Mouse (Mus musculus): Measurements from ENCODE around the gene Prkcg.
"Not testable (repeated sequence)": the region's sequence is repeated elsewhere in the genome, so short reads cannot be mapped to it uniquely, and the experiment has no call there.

GRCm38 (mm10) chr7:3292271-3292670 is 3.3 kb downstream of the Prkcg start:
- TF ChIP-seq CTCF (IDR thresholded peaks at IDR 0.05; ENCODE audit: borderline replicate concordance, extremely low read depth, insufficient read depth, insufficient read length); POLR2A (IDR thresholded peaks at IDR 0.05; ENCODE audit: borderline replicate concordance, extremely low read depth, insufficient read depth, insufficient read length, poor library complexity, severe bottlenecking): not testable (repeated sequence)
